In the genomic region with DNA sequence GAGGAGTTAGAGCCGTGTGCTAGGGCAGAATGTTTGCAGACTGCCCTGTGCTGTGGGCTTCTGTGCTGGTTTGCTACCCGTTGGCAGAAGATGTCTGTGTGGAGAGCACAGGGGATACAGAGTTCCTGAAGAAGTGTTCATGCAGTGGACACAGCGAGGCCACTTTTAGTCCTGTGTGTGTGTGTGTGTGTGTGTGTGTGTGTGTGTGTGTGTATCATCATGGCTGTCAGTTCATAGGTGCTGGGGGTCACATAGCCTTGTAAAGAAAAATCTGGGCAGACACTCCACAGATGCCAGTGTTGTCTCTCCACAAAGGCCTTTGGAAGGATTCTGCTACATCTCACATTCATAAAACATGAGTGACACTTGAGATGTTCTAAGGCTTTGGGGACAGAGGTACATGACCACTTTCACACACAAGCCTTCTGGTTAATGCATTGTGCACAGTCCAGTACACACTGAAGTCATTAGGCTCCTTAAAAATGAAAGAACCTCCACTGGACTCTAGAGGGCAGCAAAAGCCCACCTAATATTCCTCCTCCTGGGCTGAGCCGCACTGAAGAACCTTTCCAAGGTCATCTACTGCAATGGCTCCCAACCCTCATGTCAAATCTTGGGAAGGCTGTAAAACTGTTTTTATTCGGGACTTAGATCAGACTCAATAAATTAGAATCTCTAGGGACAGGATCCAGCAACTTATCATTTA, we compare ENCODE assay signal across 8 mouse cellular contexts. TPM values are rescaled to one million over a fixed set of nuclear protein-coding genes. Genes with fewer than 3 reads are reported as not detected.
DNase-seq lines count a peak whose midpoint lies in the region; ATAC-seq and TF ChIP-seq lines count a peak whose summit lies in the region.

No protein-coding gene starts in this region.

- peak; percentile 52; the same call in 1 of the 2 replicates for TF ChIP-seq CTCF in spleen, adult 2 months (IDR thresholded peaks at IDR 0.05; ENCODE audit: extremely low read depth, insufficient read depth, insufficient read length, insufficient replicate concordance)

- H3K27ac ChIP-seq in intestine, embryonic 15.5 days = no peak overlapping the region
- no peak overlapping the region for H3K27ac ChIP-seq in midbrain, embryonic 10.5 days (replicated peaks)
- no peak overlapping the region for H3K27ac ChIP-seq in spleen, adult 2 months (ENCODE audit: insufficient read depth, low read length)

- no peak overlapping the region for H3K4me2 ChIP-seq in intestine, embryonic 15.5 days (replicated peaks)

- H3K36me3 ChIP-seq in intestine, embryonic 15.5 days = no peaks in the 10 kb centered on the region
- no peaks in the 10 kb centered on the region for H3K36me3 ChIP-seq in midbrain, embryonic 10.5 days
- no peaks in the 10 kb centered on the region for H3K36me3 ChIP-seq in spleen, adult 2 months (ENCODE audit: control insufficient read depth, insufficient read depth, low read length)

- TF ChIP-seq POLR2A in spleen, adult 2 months (IDR thresholded peaks at IDR 0.05; ENCODE audit: low read depth, low read length) = no peak

- intact Hi-C loops in left cerebral cortex, postnatal 36 days (cut with DNase I) = loop anchor here (1.0 to 5.0 kb wide), 2 partner anchors 41 to 89 kb away; a partner anchor contains a TSS

- no peaks in the 10 kb centered on the region for H3K9me3 ChIP-seq in intestine, embryonic 15.5 days
- H3K9me3 ChIP-seq in midbrain, embryonic 10.5 days (replicated peaks) = no peaks in the 10 kb centered on the region

- no peak overlapping the region for H3K9ac ChIP-seq in intestine, embryonic 15.5 days

- H3K4me1 ChIP-seq in intestine, embryonic 15.5 days (replicated peaks) = no peaks in the 10 kb centered on the region
- no peaks in the 10 kb centered on the region for H3K4me1 ChIP-seq in midbrain, embryonic 10.5 days
- no peaks in the 10 kb centered on the region; the same call in 1 of the 2 replicates for H3K4me1 ChIP-seq in spleen, adult 2 months (ENCODE audit: control insufficient read depth, insufficient read depth, insufficient read length)

- no peaks in the 10 kb centered on the region for H3K27me3 ChIP-seq in intestine, embryonic 15.5 days (replicated peaks)
- H3K27me3 ChIP-seq in midbrain, embryonic 10.5 days (ENCODE audit: low read depth, poor library complexity, severe bottlenecking) = no peaks in the 10 kb centered on the region
- no peaks in the 10 kb centered on the region for H3K27me3 ChIP-seq in spleen, adult 2 months (ENCODE audit: control insufficient read depth, insufficient read depth, low read length)

- ATAC-seq in intestine, embryonic 15.5 days = peak; percentile 79; the same call in 1 of the 2 replicates

- peak; percentile 45 for DNase-seq in urinary bladder, postnatal 14 days (ENCODE audit: low spot score)
- DNase-seq in urinary bladder, postnatal 10 days (ENCODE audit: low spot score) = no peak
- peak; percentile 76 to 82 for DNase-seq in cerebellum, postnatal 14 days
- DNase-seq in gastrocnemius, postnatal 10 days = peak; percentile 29
- peak; percentile 32 to 44 for DNase-seq in left cerebral cortex, postnatal 36 days (ENCODE audit: low spot score in 2 of 2)
- peak; percentile 62 for DNase-seq in midbrain, embryonic 10.5 days (ENCODE audit: low spot score)
- peak; percentile 5 to 23 for DNase-seq in spleen, adult 2 months (ENCODE audit: low read depth in 1 of 2, low spot score in 2 of 2)

- 35% methylated on average over 5 of the region's 5 CpGs for WGBS in intestine, embryonic 15.5 days
- 45% methylated on average over 5 of the region's 5 CpGs for WGBS in midbrain, embryonic 10.5 days
- 38% methylated on average over 5 of the region's 5 CpGs for WGBS in spleen, adult 2 months

- no peak overlapping the region for H3K4me3 ChIP-seq in intestine, embryonic 15.5 days (replicated peaks)
- H3K4me3 ChIP-seq in midbrain, embryonic 10.5 days = no peak overlapping the region
- H3K4me3 ChIP-seq in spleen, adult 2 months (ENCODE audit: extremely low read depth, insufficient read depth, insufficient read length) = no peak overlapping the region

RNA-seq across cellular contexts. Expression of a gene that starts 2.7 kb away (rescaled TPM):
- under 1 TPM; 0.38 to 0.63 TPM for total RNA-seq in gastrocnemius, postnatal 10 days (2021)
- polyA plus RNA-seq in intestine, embryonic 15.5 days (2015; fragmentation: Nextera tagmentation; extraction: Ambion mirVana) = 0.30 and 0.60 TPM in 2 replicates
- 1 to 10 TPM; 1.2 to 2.0 TPM for total RNA-seq in left cerebral cortex, postnatal 36 days (2021)
- polyA plus RNA-seq in midbrain, embryonic 10.5 days (2016; fragmentation: Nextera tagmentation; extraction: Ambion mirVana) = 0.60 and 0.98 TPM in 2 replicates
- not detected in 2 replicates for polyA plus RNA-seq in spleen, adult 2 months (2012; rRNA removed)

RNA-seq across cellular contexts. Expression of a gene that starts 20.2 kb away (rescaled TPM):
- total RNA-seq in gastrocnemius, postnatal 10 days (2021) = not detected
- 0.09 and 0.10 TPM in 2 replicates for polyA plus RNA-seq in intestine, embryonic 15.5 days (2015; fragmentation: Nextera tagmentation; extraction: Ambion mirVana)
- 1 to 10 TPM; 2.6 TPM for total RNA-seq in left cerebral cortex, postnatal 36 days (2021)
- polyA plus RNA-seq in midbrain, embryonic 10.5 days (2016; fragmentation: Nextera tagmentation; extraction: Ambion mirVana) = 0.38 and 0.73 TPM in 2 replicates
- polyA plus RNA-seq in spleen, adult 2 months (2012; rRNA removed) = not detected in 2 replicates

RNA-seq across cellular contexts. Expression of a gene that starts 23.1 kb away (rescaled TPM):
- total RNA-seq in gastrocnemius, postnatal 10 days (2021) = not detected
- polyA plus RNA-seq in intestine, embryonic 15.5 days (2015; fragmentation: Nextera tagmentation; extraction: Ambion mirVana) = not detected in 2 replicates
- total RNA-seq in left cerebral cortex, postnatal 36 days (2021) = under 1 TPM; 0.20 to 0.22 TPM
- not detected in 2 replicates for polyA plus RNA-seq in midbrain, embryonic 10.5 days (2016; fragmentation: Nextera tagmentation; extraction: Ambion mirVana)
- 0.05 TPM in 1 of 2 replicates, not detected in the other for polyA plus RNA-seq in spleen, adult 2 months (2012; rRNA removed)

RNA-seq across cellular contexts. Expression of a gene that starts 39.7 kb away (rescaled TPM):
- 1 to 10 TPM in 1 of 2 experiments, under 1 TPM in 1; 0.78 to 1.3 TPM for total RNA-seq in gastrocnemius, postnatal 10 days (2021)
- polyA plus RNA-seq in intestine, embryonic 15.5 days (2015; fragmentation: Nextera tagmentation; extraction: Ambion mirVana) = 0.82 and 1.6 TPM in 2 replicates
- 100 to 1,000 TPM; 333 to 352 TPM for total RNA-seq in left cerebral cortex, postnatal 36 days (2021)
- 1.6 and 2.1 TPM in 2 replicates for polyA plus RNA-seq in midbrain, embryonic 10.5 days (2016; fragmentation: Nextera tagmentation; extraction: Ambion mirVana)
- polyA plus RNA-seq in spleen, adult 2 months (2012; rRNA removed) = 1.1 and 1.5 TPM in 2 replicates
